ENCODE assay signal across 8 mouse cellular contexts in genomic region chr16:22310649-22311048, GRCm38 (mm10). TPM values are rescaled to one million over a fixed set of nuclear protein-coding genes. Genes with fewer than 3 reads are reported as not detected.
DNase-seq lines count a peak whose midpoint lies in the region; ATAC-seq and TF ChIP-seq lines count a peak whose summit lies in the region.

No protein-coding gene starts in this region.

- H3K4me3 ChIP-seq in midbrain, postnatal 0 days (ENCODE audit: low read depth, low read length) = no peak overlapping the region
- H3K4me3 ChIP-seq in midbrain, embryonic 16.5 days (ENCODE audit: low read depth, low read length) = no peak overlapping the region
- no peak overlapping the region for H3K4me3 ChIP-seq in kidney, postnatal 0 days (replicated peaks; ENCODE audit: low read depth, low read length)

- H3K27ac ChIP-seq in midbrain, postnatal 0 days (ENCODE audit: low read depth, low read length) = no peak overlapping the region
- no peak overlapping the region for H3K27ac ChIP-seq in midbrain, embryonic 16.5 days (ENCODE audit: low read length)
- no peak overlapping the region for H3K27ac ChIP-seq in kidney, postnatal 0 days

- peak; percentile 23 for DNase-seq in cerebellum, adult 11 months
- DNase-seq in midbrain, postnatal 0 days (ENCODE audit: low spot score) = peak; percentile 57
- peak; percentile 35 for DNase-seq in cerebellum, adult 8-10 months
- DNase-seq in kidney, postnatal 0 days (ENCODE audit: low spot score) = peak; percentile 44
- peak; percentile 22 for DNase-seq in lung, postnatal 25 days (ENCODE audit: low spot score)

- H3K9ac ChIP-seq in midbrain, postnatal 0 days (replicated peaks; ENCODE audit: low read length, poor library complexity, severe bottlenecking) = no peak overlapping the region
- no peak overlapping the region for H3K9ac ChIP-seq in midbrain, embryonic 16.5 days (ENCODE audit: low read depth, low read length)
- H3K9ac ChIP-seq in kidney, postnatal 0 days (ENCODE audit: low read depth, low read length) = no peak overlapping the region

- H3K9me3 ChIP-seq in midbrain, postnatal 0 days (ENCODE audit: low read length) = no peaks in the 10 kb centered on the region
- H3K9me3 ChIP-seq in midbrain, embryonic 16.5 days (replicated peaks; ENCODE audit: control insufficient read depth, low read length, poor library complexity, severe bottlenecking) = no peaks in the 10 kb centered on the region
- no peaks in the 10 kb centered on the region for H3K9me3 ChIP-seq in kidney, postnatal 0 days (replicated peaks; ENCODE audit: low read length)

- 18% methylated on average over 1 of the region's 1 CpGs for WGBS in midbrain, postnatal 0 days
- WGBS in midbrain, embryonic 16.5 days = 23% methylated on average over 1 of the region's 1 CpGs
- WGBS in kidney, postnatal 0 days = 26% methylated on average over 1 of the region's 1 CpGs

- peak; percentile 85 for TF ChIP-seq CTCF in midbrain, postnatal 0 days (IDR thresholded peaks at IDR 0.05)
- TF ChIP-seq CTCF in kidney, postnatal 0 days (IDR thresholded peaks at IDR 0.05; ENCODE audit: low read depth) = peak; percentile 85

- no peaks in the 10 kb centered on the region for H3K4me1 ChIP-seq in midbrain, postnatal 0 days (ENCODE audit: insufficient read depth, low read length)
- H3K4me1 ChIP-seq in midbrain, embryonic 16.5 days (ENCODE audit: control insufficient read depth, insufficient read depth, low read length) = no peaks in the 10 kb centered on the region
- H3K4me1 ChIP-seq in kidney, postnatal 0 days (replicated peaks; ENCODE audit: insufficient read depth, low read length) = no peaks in the 10 kb centered on the region

- no peaks in the 10 kb centered on the region for H3K36me3 ChIP-seq in midbrain, postnatal 0 days (ENCODE audit: insufficient read depth, low read length)
- no peaks in the 10 kb centered on the region for H3K36me3 ChIP-seq in midbrain, embryonic 16.5 days (ENCODE audit: control insufficient read depth, insufficient read depth, low read length)
- no peaks in the 10 kb centered on the region for H3K36me3 ChIP-seq in kidney, postnatal 0 days (ENCODE audit: insufficient read depth, low read length)

- ATAC-seq in cerebellum, adult (ENCODE audit: insufficient number of reproducible peaks, low FRiP score, low TSS enrichment) = no peak
- ATAC-seq in midbrain, postnatal 0 days (ENCODE audit: low FRiP score) = 0 out of 2 replicates have a peak, but pooled peaks have one; percentile 23
- ATAC-seq in midbrain, embryonic 16.5 days = no peak
- no peak for ATAC-seq in kidney, postnatal 0 days (replicated peaks; ENCODE audit: low FRiP score, low read depth)
- no peak; the same call in 1 of the 2 replicates for ATAC-seq in megakaryocyte-erythroid progenitor cell, adult 5-6 weeks (replicated peaks; ENCODE audit: low FRiP score, low TSS enrichment, poor library complexity, severe bottlenecking)

- no peaks in the 10 kb centered on the region for H3K27me3 ChIP-seq in midbrain, postnatal 0 days (ENCODE audit: insufficient read depth, low read length)
- H3K27me3 ChIP-seq in midbrain, embryonic 16.5 days (ENCODE audit: control insufficient read depth, insufficient read depth, low read depth, low read length) = no peaks in the 10 kb centered on the region
- no peaks in the 10 kb centered on the region for H3K27me3 ChIP-seq in kidney, postnatal 0 days (ENCODE audit: insufficient read depth, low read length)

- H3K4me2 ChIP-seq in midbrain, postnatal 0 days (ENCODE audit: low read depth, low read length, poor library complexity, severe bottlenecking) = no peak overlapping the region
- H3K4me2 ChIP-seq in midbrain, embryonic 16.5 days (ENCODE audit: low read length) = no peak overlapping the region
- no peak overlapping the region for H3K4me2 ChIP-seq in kidney, postnatal 0 days (ENCODE audit: low read length)

RNA-seq across cellular contexts. Expression of gene Tra2b, which starts 44.8 kb away (rescaled TPM):
- total RNA-seq in midbrain, postnatal 0 days (2014; rRNA removed) = 128 and 170 TPM in 2 replicates
- 179 and 208 TPM in 2 replicates for polyA plus RNA-seq in midbrain, postnatal 0 days (2015; fragmentation: Nextera tagmentation; extraction: Ambion mirVana)
- polyA plus RNA-seq in midbrain, embryonic 16.5 days (2015; fragmentation: Nextera tagmentation; extraction: Ambion mirVana) = 240 and 274 TPM in 2 replicates
- 242 and 280 TPM in 2 replicates for polyA plus RNA-seq in kidney, postnatal 0 days (2015; fragmentation: Nextera tagmentation; extraction: Ambion mirVana)
- total RNA-seq in megakaryocyte-erythroid progenitor cell, adult 5-6 weeks (2014; fragmentation: Nextera tagmentation) = 286 and 294 TPM in 2 replicates
- 749 and 863 TPM in 2 replicates for total RNA-seq in megakaryocyte-erythroid progenitor cell, adult 5-6 weeks (2017)
